Mouse (Mus musculus): Measurements from ENCODE around the gene Adam19.

GRCm38 (mm10) chr11:46116510-46116909 lies 60.7 kb downstream of the Adam19 start:
- TF ChIP-seq POLR2A (IDR thresholded peaks at IDR 0.05; ENCODE audit: control insufficient read depth, extremely low read depth, insufficient read depth, low read length, poor library complexity) (no peak), CTCF (IDR thresholded peaks at IDR 0.05; ENCODE audit: borderline replicate concordance, control insufficient read depth, extremely low read depth, insufficient read depth, low read length, poor library complexity) (no peak)
